Mouse (Mus musculus) c-Kit-positive CD71-positive TER-119-negative erythroid progenitor cells, embryonic 14.5 days (primary cell): ENCODE measurements around the gene Sertm1.

Experiments used
- DNase-seq: peaks from one replicate; pipeline ENCODE4 v3.0.0-alpha.2; 2013; ENCODE audit warnings: low read depth

Sertm1 gene

DNA sequence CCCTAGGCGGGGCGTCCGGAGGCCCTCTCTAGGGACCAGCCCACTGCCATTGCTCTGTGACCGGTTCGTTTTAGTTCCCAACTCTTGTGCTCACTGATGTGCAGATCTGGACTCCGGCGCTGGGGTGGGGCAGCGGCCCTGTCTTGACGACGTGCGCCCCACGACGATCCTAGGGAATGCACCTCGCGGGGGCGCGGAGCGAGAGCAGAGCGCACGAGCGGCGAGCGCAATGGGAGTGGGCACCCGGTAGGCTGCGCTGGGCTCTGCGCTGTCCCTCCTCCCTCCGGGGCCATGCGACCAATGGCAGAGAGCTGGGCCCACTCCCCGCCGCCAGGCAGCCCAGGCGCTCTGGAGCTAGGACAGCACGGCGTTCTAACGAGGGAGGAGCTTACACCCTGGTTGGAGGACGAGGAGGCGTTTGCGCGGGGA is at the start of gene Sertm1:
Gene Sertm1 (minus strand): TSS at position 245 of the 429 bp plus-strand sequence.
- DNase-seq: no peak

DNA sequence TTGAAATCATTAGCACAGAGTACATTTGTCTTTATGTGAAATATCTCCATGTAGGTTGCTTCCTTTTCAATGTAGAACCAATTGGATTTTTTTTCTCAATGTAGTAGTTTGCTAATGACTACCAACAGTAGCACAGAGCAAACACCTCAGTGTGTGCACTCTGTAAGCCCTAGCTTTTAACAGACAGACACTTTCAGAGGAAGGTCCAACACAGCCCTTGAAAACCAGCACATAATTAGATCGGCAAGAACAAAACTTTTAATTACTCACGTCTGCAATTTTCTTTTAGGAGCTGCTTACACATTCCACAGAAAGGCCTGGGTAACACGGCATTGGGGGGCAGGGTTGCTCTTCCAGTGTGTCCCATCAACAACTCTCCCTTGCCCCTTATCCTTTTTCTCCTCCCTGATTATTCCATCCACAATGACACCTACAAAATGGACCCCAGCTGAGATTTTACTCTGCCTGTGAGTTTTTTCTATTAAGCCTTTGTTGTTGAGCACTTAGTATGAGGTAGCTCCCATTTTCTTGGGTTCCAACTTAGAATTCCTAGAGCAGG is 49.3 kb upstream of the Sertm1 start:
- DNase-seq: no peak

DNA sequence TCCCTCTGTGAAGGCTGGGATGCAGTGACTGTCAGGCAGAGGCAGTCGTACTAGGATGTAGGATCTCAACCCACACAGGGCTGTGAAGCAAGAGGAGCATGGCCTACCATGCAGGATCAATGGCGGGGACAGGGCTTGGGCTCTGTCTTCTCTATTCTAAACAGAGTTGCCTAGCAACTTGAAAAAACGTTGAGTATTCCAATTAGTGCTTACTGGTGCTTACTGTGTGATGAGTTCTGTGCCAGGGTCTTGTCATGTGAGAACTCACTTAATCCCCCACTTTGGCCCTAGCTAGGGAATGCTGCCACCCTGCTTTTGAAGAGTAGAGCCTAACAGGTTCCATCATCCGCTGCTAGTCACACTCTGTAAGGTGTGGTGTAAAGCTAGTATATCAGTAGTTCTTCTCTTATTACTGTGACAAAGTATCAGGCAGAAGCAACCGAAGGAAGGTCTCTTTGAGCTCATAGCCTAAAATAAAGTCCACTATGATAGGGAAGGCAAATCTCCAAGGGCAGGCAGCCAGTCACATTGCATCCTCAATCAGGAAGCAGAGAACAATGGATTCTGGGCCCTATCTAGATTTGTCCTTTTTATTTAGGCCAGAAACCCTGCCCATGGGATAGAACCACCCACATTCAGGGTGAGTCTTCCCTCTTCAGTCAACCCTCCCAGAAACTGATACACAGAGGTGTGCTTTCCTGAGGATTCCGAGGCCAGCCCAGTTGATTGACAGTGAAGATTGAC is 27.6 kb upstream of the Sertm1 start:
- DNase-seq: no peak

DNA sequence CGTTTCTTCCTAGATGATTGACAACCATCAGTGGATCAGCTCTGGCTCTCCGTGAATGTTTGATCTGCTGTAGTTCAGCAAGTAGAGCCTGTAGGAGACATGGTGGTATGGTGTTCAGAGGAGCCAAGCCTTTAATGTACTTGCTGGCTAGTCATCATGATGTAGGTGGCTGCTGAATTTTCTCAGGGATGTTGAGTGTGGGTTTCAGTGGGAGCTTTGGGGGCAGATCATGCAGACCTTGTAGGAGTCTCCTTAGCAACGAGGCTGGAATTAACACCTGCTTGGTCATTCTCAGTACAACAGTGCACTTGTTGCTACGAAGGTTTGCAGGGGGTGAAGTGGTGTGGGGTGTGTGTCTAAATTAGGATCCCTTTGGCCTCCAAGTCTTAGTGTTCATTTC is 18.8 kb upstream of the Sertm1 start:
- DNase-seq: no peak

DNA sequence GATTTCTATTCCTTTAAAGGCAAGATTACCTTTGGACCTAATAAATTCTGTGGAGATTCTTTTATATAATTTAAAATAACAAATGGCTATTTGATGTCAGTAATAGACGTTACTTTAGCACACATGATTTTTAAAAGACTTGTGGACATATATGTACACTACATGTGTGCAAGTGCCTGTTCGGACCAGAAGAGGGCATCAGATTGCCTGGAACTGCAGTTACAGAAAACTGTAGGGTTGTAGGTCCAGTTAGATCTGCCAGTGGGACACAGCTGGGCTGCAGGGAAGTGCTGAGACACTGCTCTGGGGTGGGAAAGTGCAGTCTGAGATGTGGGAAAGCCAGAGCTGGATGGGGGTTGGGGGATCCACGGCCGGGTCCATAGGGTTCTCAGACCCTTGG is 16.9 kb upstream of the Sertm1 start:
- DNase-seq: no peak

DNA sequence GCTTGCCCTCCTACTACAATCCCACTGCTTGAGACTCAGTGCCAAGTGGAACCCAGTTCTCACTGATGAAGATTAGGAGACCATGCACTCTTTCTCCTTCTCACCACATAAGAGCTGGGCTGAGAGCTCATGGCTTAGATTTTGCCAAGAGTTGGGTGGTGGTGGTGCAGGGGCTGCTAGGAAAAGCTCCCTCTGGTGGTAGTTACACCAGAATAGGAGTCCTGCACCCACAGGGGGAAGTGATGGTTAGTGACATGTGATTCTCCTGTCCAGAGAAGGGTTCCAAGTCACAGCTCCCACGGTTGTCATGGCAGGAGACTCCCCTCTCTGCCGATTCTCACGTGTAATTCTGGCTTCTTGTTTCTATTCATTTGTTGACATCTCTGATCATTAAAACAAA is 4.7 kb upstream of the Sertm1 start:
- DNase-seq: no peak

DNA sequence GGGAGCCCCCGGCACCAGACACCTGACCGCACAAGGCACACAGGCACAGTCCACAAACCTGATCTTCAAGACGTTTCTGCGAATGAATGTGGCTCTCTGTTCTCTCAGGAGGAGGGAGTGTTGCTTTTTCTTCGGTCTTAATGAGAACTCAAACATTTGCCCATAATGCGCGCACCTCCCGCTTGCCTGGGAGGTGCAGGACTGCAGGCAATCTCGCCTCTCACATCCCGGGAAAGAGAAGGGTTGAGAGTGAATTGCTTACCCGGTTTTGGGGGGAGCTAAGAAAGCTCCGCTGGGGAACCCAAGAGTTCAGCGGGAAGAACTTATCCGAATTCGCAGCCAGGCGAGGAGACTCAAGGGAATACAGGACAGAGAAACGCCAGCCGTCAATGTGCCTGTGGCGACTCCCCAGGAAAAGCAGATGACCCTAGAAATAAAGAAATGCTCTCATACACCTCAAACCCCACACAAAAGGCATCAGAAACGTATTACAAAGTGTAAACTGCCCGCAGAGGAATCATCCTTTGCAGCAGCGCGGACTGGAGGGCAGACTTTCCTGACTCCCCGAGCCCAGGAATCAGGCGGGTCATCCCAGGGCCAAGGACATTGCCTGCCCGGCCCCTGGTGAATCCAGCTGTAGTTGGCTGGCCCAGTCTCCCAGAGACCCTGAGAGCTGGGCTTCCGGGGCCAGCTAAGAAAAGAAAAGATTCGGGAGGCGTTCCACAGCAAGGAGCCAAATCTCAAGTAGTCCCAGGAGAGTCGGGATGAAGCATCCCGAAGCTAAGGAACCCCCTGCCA is 643 bp downstream of the Sertm1 start:
- no peak for DNase-seq

DNA sequence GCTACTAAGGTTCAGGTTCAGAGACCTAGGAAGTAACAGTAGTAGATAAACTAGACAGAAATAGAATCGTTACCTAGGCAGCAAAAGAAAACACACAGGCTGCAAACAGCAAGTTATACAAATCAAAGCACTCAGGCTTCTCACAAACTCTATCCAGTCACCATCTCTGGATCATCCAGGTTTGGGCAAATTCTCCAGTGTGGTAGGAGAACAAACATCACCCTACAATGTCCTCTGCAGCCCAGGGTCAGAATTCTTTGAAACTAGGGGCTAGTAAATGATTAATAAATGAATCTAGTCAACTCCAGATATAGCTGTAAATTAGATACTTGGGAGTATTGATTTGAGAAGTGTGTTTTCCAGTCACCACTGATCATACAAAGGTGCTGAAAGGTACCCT is 6.8 kb downstream of the Sertm1 start:
- DNase-seq: no peak

DNA sequence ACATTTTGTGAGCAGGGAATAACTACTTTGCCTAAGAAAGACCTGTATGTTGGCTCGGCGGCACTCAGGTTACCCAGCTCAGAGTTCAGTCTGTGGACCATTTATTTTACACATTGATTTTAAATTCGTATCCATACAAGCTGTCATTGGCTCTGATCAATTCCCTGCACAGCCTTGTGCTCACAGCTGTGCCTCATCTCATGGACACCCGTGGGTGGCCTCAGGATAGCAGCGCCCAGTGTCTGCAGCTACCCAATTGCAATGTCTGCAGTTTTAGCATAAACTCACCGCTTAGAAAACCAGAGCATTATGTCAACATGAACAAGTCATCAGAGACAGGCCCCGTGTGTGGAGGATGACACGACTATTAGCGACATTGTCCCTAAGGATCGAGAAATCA is 17.7 kb downstream of the Sertm1 start:
- no peak for DNase-seq

DNA sequence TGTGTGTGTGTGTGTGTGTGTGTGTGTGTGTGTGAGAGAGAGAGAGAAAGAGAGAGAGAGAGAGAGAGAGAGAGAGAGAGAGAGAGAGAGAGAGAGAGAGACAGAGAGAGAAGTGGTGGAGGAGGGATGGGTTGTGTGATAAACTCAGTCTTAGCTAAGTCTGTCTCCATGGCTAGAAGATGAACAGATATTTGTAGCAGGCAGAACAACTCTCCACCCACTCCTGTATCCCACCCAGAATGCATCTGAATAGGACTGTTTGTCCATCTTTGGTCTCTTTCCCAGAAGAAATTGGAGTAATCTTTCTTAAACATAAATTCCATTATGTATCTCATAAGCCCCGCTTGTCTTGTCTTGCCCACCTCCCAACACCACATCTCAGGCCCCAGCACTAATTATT is 20.8 kb downstream of the Sertm1 start:
- no peak for DNase-seq

DNA sequence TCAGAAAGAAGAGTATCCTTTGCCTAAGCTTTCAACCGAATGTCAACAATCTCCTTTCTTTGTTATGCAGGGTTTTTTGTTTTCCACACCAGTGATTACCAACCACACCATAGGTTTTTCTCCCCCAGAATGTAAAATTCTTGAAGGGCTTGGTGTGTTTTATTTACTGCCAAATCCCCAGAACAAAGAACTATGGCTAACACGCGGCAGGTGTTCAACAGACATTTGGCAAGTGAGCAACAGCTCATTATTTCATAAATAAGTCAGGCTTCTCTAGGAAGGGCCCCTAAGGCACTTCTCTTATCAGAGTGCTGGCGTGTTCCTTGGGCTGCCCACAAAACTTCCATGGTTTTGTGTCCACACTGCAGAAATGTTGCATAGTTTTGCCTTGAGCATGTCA is 23.5 kb downstream of the Sertm1 start:
- DNase-seq: no peak

DNA sequence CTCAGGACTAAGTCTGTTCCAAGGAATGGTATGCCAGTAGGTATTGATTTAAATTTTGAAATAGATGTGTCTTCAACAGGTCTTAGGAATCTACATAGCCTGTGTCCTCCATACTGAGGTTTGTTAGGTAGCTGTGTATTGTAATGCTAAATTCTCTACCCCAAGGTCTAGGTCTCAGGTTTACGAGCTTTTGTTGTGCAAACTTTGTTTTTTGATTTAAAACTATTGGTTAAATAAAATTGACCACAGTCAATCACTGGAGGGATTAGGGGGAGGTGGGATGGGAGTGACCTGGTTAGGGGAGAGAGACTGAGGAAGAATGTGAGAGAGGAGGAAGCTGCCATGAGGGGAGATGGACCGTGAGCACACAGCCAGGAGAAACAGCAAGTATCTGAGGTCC is 29.2 kb downstream of the Sertm1 start:
- no peak for DNase-seq
